Mouse (Mus musculus): ENCODE measurements at regions not wholly inside any gene's neighbourhood (a gene's known extent, or its start where the extent isn't known, plus 50 kb on each side); places are given as distances from the start of the nearest gene placed in this dataset.

DNA sequence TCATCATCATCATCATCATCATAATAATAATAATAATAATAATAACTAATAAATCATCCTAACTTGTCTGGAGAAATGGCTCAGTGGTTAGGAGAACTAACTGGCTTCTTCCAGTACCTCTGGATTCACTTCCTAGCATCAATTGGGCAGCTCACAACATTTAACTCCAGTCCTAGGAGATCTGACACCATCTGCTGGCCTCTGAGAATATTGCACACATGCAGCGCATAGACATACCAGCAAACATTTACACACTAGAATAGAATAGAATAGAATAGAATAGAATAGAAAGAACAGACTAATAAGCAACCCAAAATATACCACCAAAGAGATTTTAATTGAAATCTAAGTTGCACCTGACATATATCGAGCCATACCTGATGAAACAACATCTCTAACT lies 715.9 kb upstream of the Kirrel3 start:
- DNase-seq (ENCODE audit: low spot score) = no peak

GRCm38 (mm10) chr9:33774178-33774577 lies 711.5 kb upstream of the Kirrel3 start:
- DNase-seq (ENCODE audit: low spot score) = no peak

DNA sequence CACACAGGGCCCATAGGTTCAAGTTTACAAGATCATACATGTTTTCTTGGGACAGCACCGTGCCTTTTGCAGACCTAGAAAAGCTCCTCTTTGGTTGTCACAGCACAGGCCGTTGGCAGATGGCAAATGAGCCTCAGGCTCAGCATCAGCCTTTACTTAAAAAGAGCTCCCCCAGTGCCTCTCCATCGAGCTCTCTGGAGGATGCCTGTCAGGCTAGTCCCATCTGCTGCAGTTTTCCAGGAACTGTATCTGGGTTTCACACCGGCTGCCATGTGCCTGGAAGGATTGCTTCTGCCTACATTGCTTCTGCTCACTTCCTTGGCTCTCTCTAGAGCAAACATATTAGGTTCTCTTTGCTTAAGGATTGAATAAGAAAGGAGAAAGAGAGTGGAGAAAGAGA lies 695.1 kb upstream of the Kirrel3 start:
- DNase-seq (ENCODE audit: low spot score) = no peak

DNA sequence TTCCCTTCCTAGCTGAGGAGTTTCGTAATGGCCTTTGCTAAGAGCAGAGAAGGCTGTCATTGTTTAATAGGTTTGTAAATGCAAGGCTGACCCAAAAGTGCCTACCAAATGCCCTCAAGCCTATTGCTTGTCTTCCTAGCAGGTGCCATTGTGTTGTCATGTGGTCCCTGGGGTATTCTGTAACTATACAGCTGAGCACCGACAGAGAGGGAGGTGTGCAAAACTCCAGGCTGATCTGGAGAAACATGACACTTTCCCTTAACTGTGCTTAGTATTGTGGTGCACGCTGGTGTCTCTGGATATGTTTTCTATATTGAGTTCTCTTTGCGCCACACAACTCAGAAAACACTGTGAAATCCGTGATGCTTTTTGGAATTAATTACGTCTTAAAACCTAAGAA lies 685.4 kb upstream of the Kirrel3 start:
- no peak for DNase-seq (ENCODE audit: low spot score)

DNA sequence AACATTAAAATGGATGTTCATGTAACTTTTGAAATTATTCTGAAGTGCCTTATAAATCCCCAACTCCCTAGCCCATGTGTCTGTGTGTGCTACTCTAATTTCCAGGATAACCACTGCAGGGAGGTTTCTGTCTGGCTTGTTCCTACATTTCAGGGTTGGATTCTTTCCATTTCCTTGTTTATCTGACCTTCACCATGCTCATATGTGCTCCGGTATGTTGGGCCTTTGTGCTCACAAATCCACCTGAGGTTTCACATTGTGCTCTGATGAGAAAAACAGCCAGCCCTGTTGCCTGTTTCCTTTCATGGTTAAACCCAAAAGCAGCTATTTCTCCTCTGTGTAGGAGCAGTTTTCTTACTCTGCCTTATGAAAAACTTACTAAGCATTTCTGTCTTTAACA lies 684.9 kb upstream of the Kirrel3 start:
- no peak for DNase-seq (ENCODE audit: low spot score)

- DNase-seq (ENCODE audit: low spot score) = no peak
Measured at GRCm38 (mm10) chr9:33814739-33815368, 670.8 kb upstream of the Kirrel3 start.

- no peak for DNase-seq (ENCODE audit: low spot score)
Measured at GRCm38 (mm10) chr9:33822574-33823394, 662.9 kb upstream of the Kirrel3 start.

DNA sequence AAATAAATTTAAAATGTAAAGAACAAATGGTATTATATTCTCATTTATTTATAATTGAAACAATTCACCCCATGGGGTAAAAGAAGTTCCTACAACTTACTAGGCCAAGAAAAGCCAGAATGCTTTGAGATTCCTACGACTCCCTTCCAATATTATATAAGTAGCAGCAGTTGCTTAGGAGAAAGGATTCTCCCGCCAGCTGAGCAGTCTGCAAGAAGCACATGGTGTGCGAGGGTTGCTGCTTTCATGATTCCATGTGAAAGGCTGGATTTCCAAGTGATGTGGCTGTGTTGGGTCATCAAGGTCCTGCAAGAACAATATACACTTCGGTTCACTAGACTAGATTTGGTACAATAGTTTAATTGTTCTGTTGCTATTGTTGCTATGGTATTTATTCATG lies 659.6 kb upstream of the Kirrel3 start:
- no peak for DNase-seq (ENCODE audit: low spot score)

- DNase-seq (ENCODE audit: low spot score) = no peak
Measured at GRCm38 (mm10) chr9:33827409-33827808, 658.3 kb upstream of the Kirrel3 start.

GRCm38 (mm10) chr9:33837666-33838380 lies 647.9 kb upstream of the Kirrel3 start:
- DNase-seq (ENCODE audit: low spot score) = no peak

DNA sequence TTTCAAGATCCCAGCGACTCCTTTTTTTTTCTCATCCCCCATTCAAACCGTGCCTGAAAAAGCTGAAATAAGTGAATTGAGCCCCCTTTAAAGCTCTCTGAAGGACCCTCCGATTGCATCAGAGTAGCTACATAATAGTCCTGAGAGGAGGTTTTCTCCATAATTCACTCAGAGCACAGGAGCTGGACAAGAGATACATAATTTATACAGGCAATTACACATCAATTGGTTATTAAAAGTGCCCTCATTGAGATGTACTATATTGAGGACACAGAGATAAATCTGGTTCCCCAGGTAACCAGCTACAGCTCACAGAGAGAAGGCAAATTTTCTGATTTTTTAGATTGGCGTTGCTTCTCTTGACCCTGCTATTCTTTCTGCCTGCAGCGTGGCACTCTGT lies 636.1 kb upstream of the Kirrel3 start:
- DNase-seq (ENCODE audit: low spot score) = no peak

- DNase-seq (ENCODE audit: low spot score) = no peak
Measured at GRCm38 (mm10) chr9:33850024-33850423, 635.7 kb upstream of the Kirrel3 start.

DNA sequence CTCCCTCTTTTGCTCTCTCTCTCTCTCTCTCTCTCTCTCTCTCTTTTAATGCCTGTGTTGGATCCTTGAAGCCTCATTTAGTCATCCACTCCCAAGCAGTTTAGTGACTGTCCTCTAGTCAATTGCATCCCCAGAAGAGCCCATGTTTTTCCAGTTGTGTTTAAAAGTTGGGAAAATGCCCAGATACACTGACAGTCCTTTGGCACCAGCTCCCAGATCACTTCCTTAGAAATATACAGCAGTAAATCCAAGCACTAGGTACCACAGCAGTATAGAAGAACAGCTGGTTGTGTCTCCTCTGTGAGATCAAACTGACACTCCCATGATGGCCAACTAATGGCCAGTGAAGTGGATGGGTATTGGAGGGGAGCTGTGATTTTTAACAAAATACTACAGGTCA lies 634.7 kb upstream of the Kirrel3 start:
- no peak for DNase-seq (ENCODE audit: low spot score)

DNA sequence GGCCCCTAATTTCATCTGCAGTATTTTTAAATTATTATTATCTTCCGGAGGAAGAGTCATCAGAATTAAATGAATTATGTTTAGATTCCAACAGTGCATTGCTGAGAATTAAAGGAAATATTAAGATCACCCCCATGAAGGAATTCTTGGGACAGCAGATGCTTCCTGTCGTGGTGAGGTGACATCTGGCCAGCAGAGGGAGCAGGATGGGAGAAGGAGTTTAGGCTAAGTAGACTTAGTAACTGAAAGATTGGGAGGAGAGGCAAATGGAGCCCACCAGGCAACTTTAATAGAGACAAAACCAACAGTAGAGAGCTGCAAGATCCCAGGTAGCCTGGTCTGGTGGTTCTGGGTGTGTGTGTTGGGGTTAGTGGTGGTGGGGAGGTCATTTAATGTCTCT lies 629.5 kb upstream of the Kirrel3 start:
- DNase-seq (ENCODE audit: low spot score) = no peak

- no peak for DNase-seq (ENCODE audit: low spot score)
Measured at GRCm38 (mm10) chr9:33858511-33858910, 627.2 kb upstream of the Kirrel3 start.

- no peak for DNase-seq (ENCODE audit: low spot score)
Measured at GRCm38 (mm10) chr9:33868666-33869065, 617.0 kb upstream of the Kirrel3 start.

DNA sequence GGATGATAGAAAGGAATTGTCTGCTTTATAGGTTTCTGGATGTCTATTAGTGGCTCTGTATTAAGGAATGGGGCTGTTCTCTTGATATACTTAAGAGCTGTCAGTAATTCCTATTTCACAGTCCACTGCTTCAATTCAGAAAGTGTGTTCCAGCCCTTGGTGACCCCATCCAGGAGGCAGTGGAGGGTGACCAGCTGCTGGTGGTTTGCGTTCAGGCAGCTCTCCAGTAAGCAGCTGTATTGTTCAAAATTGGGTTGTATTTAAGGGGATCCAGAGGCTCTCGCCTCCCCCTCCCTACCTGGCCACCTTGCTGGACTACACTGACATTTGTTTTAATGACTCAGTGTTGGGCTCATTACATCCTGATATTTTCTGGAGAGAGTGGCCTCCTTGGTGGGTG lies 598.4 kb upstream of the Kirrel3 start:
- no peak for DNase-seq (ENCODE audit: low spot score)

- DNase-seq (ENCODE audit: low spot score) = no peak
Measured at GRCm38 (mm10) chr9:33892001-33892400, 593.7 kb upstream of the Kirrel3 start.

GRCm38 (mm10) chr9:33901313-33902076 lies 584.2 kb upstream of the Kirrel3 start:
- no peak for DNase-seq (ENCODE audit: low spot score)

- no peak for DNase-seq (ENCODE audit: low spot score)
Measured at GRCm38 (mm10) chr9:33903991-33904570, 581.6 kb upstream of the Kirrel3 start.

- DNase-seq (ENCODE audit: low spot score) = no peak
Measured at GRCm38 (mm10) chr9:33914919-33915318, 570.8 kb upstream of the Kirrel3 start.
